Mouse (Mus musculus): ENCODE results near the gene Rnf39.
"Not testable (repeated sequence)": the region's sequence is repeated elsewhere in the genome, so short reads cannot be mapped to it uniquely, and the experiment has no call there.

Rnf39 gene

DNA sequence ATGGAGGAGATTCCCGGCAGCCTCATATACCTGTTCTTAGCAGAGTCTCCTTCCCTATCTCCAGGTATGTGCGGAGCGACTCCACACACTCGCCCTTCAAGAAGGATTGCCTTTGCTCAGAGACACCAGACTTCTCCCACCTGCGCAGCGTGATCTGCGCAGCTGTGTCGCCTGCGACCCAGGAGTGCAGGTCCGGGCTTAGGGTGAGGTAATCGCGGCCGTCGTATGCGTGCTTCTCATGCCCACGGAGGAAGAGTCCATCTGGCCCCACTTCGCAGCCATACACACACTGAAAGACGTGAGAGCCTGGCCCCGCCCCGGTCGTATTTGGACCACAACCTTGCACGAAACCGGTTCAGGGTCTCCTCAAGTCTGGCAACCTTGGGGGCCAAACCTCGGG, 45.8 kb downstream of the Rnf39 start:
- DNase-seq, result peak; percentile 7

DNA sequence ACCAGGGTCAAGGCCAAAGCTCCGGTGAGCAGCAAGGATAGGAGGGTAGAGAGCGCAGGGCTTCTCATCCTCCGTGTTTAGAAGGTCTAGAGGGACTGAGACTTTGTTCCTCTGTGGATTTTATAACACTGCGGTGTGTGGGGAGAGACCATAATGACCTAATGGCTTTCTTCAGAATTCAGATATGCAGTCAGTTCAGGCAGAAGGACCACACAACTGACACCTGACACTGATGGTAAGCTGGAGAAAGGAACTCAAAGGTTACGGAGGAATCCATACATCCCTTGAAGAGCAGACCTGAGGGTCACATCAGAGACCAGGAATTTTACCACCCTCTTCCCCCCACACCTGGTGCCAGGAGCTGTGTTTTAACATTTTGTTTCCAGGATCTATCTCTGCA, 46.7 kb downstream of the Rnf39 start, which contains the start of gene H2-M5:
Gene H2-M5, minus strand, starts transcription at position 101 of the 400 bp plus-strand sequence.
- no peak for DNase-seq

DNA sequence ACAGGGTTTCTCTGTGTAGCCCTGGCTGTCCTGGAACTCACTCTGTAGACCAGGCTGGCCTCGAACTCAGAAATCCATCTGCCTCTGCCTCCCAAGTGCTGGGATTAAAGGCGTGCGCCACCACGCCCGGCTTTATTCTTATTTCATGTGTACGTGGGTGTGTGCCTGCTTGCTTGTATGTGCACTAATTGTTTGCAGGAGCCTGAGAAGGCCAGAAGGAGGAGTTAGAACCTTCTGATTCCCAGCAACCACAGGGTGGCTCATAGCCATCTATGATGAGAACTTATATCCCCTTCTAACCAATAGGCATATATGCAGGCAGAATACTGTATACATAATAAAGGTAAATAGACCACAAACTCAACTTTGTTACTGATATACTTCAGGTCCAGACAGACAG, 47.9 kb downstream of the Rnf39 start:
- not testable (repeated sequence) for DNase-seq

DNA sequence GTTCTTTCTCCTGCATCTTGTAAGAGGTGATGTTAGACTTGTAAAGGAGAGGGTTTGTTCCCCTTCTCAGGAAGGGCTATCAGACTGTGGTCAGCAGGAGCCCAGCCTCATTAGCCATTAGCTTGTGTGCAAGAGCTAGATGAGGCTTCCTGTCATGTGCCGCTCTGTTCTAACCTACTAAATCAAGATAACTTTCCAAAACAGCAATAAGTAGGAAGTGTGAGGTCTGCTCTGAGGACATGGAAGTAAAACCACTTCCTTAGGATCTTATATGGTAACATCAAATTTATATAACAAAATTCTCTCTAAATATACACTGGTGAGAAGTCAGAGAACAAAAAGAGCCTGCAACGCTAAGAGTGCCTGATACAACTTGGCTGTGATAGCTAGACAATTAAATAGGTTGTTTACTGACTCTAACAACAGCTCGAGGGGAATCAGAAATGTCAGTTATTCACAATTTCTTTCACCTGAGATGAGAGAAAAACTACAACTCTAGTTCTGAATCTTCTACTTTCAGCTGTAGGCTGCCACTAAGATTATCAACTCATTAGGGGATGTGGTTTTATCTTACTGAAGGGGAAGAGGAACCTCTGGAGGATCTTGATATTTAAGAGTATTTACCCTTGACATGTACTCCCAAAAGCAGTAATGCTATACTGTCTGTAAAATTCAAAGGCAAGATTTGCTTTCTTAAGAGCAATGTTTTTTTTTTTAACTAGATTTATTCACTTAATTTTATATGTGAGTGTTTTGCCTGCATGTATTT, 49.8 kb downstream of the Rnf39 start:
- DNase-seq, result no peak

DNA sequence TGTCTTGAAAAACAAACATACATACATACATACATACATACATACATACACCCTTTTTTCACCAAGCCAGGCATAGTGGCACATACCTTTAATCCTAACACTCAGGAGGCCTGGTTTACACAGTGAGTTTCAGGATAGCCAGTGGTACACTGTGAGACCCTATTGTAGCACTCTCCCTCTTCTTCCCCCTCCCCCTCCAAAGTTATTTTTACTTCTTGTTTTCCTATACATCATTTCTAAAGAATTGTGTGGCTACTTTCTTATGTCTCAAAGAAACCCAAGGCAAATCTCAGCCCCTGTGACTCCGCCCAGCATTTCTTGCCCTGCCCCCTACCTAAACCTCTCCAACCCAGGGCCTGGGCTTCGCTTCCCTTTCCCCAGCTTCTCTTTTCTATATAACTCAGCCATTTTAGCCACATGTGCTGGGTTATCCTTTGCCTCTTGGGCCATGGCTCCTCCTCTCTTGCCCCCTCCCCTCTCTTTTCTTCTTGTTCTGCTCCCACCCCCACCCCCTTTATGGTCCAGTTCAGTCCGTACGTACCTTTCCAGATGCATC, 51.1 kb downstream of the Rnf39 start:
- no peak for DNase-seq

DNA sequence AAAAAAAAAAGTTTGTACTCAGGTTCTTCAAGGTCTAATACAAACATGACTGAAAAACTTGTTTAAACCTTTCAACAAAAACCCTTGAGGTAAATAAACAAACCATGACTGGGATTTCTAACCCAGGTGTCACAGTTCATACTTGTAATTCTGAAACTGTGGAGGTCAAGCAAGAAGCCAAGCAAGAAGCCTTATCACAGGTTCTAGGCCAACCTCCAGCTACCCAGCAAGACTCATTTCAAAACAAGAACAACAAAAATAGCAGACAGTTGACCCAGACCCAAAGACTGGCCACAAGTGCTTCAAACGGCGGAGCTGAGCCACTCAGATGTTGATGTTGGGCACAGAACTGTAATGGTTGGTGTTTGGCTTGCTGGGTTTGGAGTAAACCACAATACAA, 51.8 kb downstream of the Rnf39 start:
- no peak for DNase-seq

DNA sequence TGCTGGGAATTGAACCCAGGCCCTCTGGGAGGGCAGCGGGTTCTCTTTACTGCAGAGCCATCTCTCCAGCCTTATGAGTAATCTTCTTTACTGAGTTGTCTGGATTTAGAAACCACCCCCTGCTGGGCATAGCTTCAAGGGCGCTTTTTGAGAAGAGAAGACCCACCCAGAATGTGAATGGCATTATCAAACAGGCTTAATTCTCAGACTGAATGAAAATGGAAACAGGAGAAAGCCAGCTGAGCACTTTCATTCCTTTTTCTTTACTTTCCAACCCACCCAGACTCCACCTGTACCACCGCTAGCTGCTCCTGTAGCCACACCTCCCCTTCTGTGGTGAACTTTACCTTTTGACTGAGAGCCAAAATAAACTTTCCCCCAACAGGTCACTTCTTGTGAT, 52.7 kb downstream of the Rnf39 start:
- DNase-seq, result no peak

DNA sequence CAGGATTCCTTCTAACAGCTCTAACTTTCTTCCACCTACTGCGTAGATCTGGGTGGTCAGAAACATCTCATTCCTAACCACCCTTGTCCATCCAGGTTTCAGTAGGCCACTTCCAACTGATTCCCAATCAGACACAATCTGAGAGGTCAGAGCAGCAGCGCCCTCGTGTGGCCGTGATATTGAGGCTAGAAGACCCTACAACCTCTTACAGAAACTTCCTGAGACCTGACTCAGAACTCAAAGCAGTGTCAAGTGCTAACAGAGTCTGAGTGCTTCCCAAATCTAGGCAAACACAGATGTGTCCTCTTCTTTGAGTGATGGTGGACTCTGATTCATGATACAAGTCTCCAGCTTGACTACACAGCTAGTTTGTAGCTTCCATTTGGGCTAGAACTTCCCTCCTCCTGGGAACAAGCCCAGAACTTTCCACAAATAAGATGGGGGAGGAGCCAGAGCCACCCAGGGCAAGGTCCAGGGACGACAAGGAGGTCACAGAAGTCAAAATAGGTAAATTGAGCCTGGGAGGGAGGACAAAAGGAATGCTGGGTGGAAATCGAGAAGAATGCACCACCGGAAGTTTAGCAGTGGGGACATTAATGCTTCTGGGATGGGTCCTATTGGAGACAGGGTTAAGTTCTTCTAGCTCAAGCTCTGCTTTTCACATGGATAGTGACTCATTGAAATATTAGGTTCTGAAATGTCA, 54.5 kb downstream of the Rnf39 start:
- peak; percentile 91 for DNase-seq

All from embryo, embryonic 11 days (tissue).